Mouse (Mus musculus) urinary bladder, adult 2 months (tissue): ENCODE data around the gene Dnmbp. TPM values are rescaled to one million over a fixed set of nuclear protein-coding genes. Genes with fewer than 3 reads are reported as not detected.
A peak's percentile ranks its signal among the peaks of the same experiment; 100 is the strongest.
"Not testable (repeated sequence)": the region's sequence is repeated elsewhere in the genome, so short reads cannot be mapped to it uniquely, and the experiment has no call there.

ENCODE experiments used
- DNase-seq: peaks from one replicate; pipeline ENCODE4 v3.0.0; 2022; ENCODE audit warnings: low spot score
- polyA plus RNA-seq: library from polyadenylated mRNA; depleted of rRNA; stranded (reverse); fragments of >200 nt; gene quantifications from 2 replicates; pipeline ENCODE4 v1.2.3, GENCODE M21; 2012; rRNA removed

Dnmbp gene
- polyA plus RNA-seq = 33.7 and 34.7 TPM in 2 replicates

GRCm38 (mm10) chr19:43939769-43940689, at the start of gene Dnmbp:
TSS of gene Dnmbp (minus strand) at chr19:43940191.
- peak; percentile 85 for DNase-seq

GRCm38 (mm10) chr19:43986069-43986794, 46.2 kb upstream of the Dnmbp start, which contains the start of gene Cpn1:
TSS of gene Cpn1 (minus strand) at chr19:43986556.
- DNase-seq = no peak

- DNase-seq = no peak
Measured at GRCm38 (mm10) chr19:43981992-43982391, 42.0 kb upstream of the Dnmbp start.

GRCm38 (mm10) chr19:43980711-43981110, 40.7 kb upstream of the Dnmbp start:
- no peak for DNase-seq

- no peak for DNase-seq
Measured at GRCm38 (mm10) chr19:43977799-43978198, 37.8 kb upstream of the Dnmbp start.

- DNase-seq = no peak
Measured at GRCm38 (mm10) chr19:43976661-43977060, 36.7 kb upstream of the Dnmbp start.

GRCm38 (mm10) chr19:43974221-43974620, 34.2 kb upstream of the Dnmbp start:
- DNase-seq = no peak

- no peak for DNase-seq
Measured at GRCm38 (mm10) chr19:43973711-43974110, 33.7 kb upstream of the Dnmbp start.

GRCm38 (mm10) chr19:43972129-43972528, 32.1 kb upstream of the Dnmbp start:
- no peak for DNase-seq

GRCm38 (mm10) chr19:43968436-43969026, 28.5 kb upstream of the Dnmbp start:
- no peak for DNase-seq

GRCm38 (mm10) chr19:43966481-43966880, 26.5 kb upstream of the Dnmbp start:
- DNase-seq = no peak

GRCm38 (mm10) chr19:43965496-43966085, 25.6 kb upstream of the Dnmbp start:
- DNase-seq = no peak

- DNase-seq = no peak
Measured at GRCm38 (mm10) chr19:43962795-43963194, 22.8 kb upstream of the Dnmbp start.

GRCm38 (mm10) chr19:43961185-43961584, 21.2 kb upstream of the Dnmbp start:
- DNase-seq = no peak

GRCm38 (mm10) chr19:43960014-43960413, 20.0 kb upstream of the Dnmbp start:
- DNase-seq = no peak

- peak; percentile 51 for DNase-seq
Measured at GRCm38 (mm10) chr19:43959162-43959561, 19.2 kb upstream of the Dnmbp start.

- DNase-seq = no peak
Measured at GRCm38 (mm10) chr19:43957881-43958280, 17.9 kb upstream of the Dnmbp start.

GRCm38 (mm10) chr19:43957402-43957801, 17.4 kb upstream of the Dnmbp start:
- no peak for DNase-seq

- DNase-seq = no peak
Measured at GRCm38 (mm10) chr19:43955266-43955665, 15.3 kb upstream of the Dnmbp start.

- DNase-seq = no peak
Measured at GRCm38 (mm10) chr19:43954864-43955263, 14.9 kb upstream of the Dnmbp start.

- DNase-seq = not testable (repeated sequence)
Measured at GRCm38 (mm10) chr19:43952936-43953335, 12.9 kb upstream of the Dnmbp start.
